Mouse (Mus musculus): ENCODE results near the gene Cyfip1. TPM values are rescaled to one million over a fixed set of nuclear protein-coding genes. Genes with fewer than 3 reads are reported as not detected.

The Cyfip1 gene
- total RNA-seq, 4 experiments from 2014 or later = 105 to 146 (median 123) TPM

GRCm38 (mm10) chr7:55935025-55935424 is 93.5 kb downstream of the Cyfip1 start:
- DNase-seq (ENCODE audit: low spot score in 2 of 2) = no peak

- DNase-seq (ENCODE audit: low spot score in 2 of 2) = no peak
Observed at GRCm38 (mm10) chr7:55938341-55938740, 96.8 kb downstream of the Cyfip1 start.

- DNase-seq (ENCODE audit: low spot score in 2 of 2) = no peak
Observed at GRCm38 (mm10) chr7:55956054-55956453, 114.5 kb downstream of the Cyfip1 start.

GRCm38 (mm10) chr7:55957178-55957577 is 115.6 kb downstream of the Cyfip1 start:
- DNase-seq (ENCODE audit: low spot score in 2 of 2) = no peak

- DNase-seq (ENCODE audit: low spot score in 2 of 2) = no peak
Observed at GRCm38 (mm10) chr7:55957916-55958315, 116.4 kb downstream of the Cyfip1 start.

- DNase-seq (ENCODE audit: low spot score in 2 of 2) = no peak
Observed at GRCm38 (mm10) chr7:55959801-55960200, 118.3 kb downstream of the Cyfip1 start.

GRCm38 (mm10) chr7:55960506-55960905 is 119.0 kb downstream of the Cyfip1 start:
- no peak for DNase-seq (ENCODE audit: low spot score in 2 of 2)

GRCm38 (mm10) chr7:55962004-55962908 is 120.7 kb downstream of the Cyfip1 start, which contains the start of gene Nipa2:
Gene Nipa2 (minus strand): TSS chr7:55962476.
- DNase-seq (ENCODE audit: low spot score in 2 of 2) = peak; percentile 85 to 90

GRCm38 (mm10) chr7:55966866-55967460 is 125.4 kb downstream of the Cyfip1 start:
- no peak for DNase-seq (ENCODE audit: low spot score in 2 of 2)

GRCm38 (mm10) chr7:55968258-55968901 is 126.8 kb downstream of the Cyfip1 start:
- no peak for DNase-seq (ENCODE audit: low spot score in 2 of 2)

- DNase-seq (ENCODE audit: low spot score in 2 of 2) = no peak
Observed at GRCm38 (mm10) chr7:55969415-55969814, 127.9 kb downstream of the Cyfip1 start.

GRCm38 (mm10) chr7:55974429-55974828 is 132.9 kb downstream of the Cyfip1 start:
- no peak for DNase-seq (ENCODE audit: low spot score in 2 of 2)

GRCm38 (mm10) chr7:55981511-55981910 is 140.0 kb downstream of the Cyfip1 start:
- no peak for DNase-seq (ENCODE audit: low spot score in 2 of 2)

Other genes starting within 250 kb of the Cyfip1 start
- gene Siglech, start 73.6 kb upstream of the Cyfip1 start, total RNA-seq (2022) = 10 to 100 TPM; 10.7 to 66.2 (median 32.2) TPM
- gene Tubgcp5, start 47.6 kb upstream of the Cyfip1 start, total RNA-seq (2022) = 10 to 100 TPM; 29.9 to 40.8 (median 36.8) TPM
- gene Nipa2, start 120.7 kb downstream of the Cyfip1 start, total RNA-seq (2022) = 10 to 100 TPM; 46.9 to 59.8 (median 54.4) TPM
- 10 to 100 TPM; 56.1 to 63.1 (median 61.7) TPM for gene Nipa1, start 178.2 kb downstream of the Cyfip1 start, total RNA-seq (2022)
- 100 to 1,000 TPM; 121 to 145 (median 135) TPM for gene Herc2, start 208.5 kb downstream of the Cyfip1 start, total RNA-seq (2022)